Mouse (Mus musculus): ENCODE data around the gene Mob3a.

GRCm38 (mm10) chr10:80646936-80647335 is 54.8 kb downstream of the Mob3a start:
- no peak for TF ChIP-seq CTCF (IDR thresholded peaks at IDR 0.05; ENCODE audit: low read depth)
- no peak for TF ChIP-seq EP300 (IDR thresholded peaks at IDR 0.05; ENCODE audit: low read depth)
